Mouse (Mus musculus): ENCODE results near the gene Fmod. TPM values are rescaled to one million over a fixed set of nuclear protein-coding genes. Genes with fewer than 3 reads are reported as not detected.

Gene Fmod
- total RNA-seq, 2 experiments from 2014 or later, result 5.3 to 9.5 TPM

GRCm38 (mm10) chr1:134095033-134095612 is 58.1 kb downstream of the Fmod start:
- no peak for DNase-seq (ENCODE audit: low spot score in 2 of 2)

DNA sequence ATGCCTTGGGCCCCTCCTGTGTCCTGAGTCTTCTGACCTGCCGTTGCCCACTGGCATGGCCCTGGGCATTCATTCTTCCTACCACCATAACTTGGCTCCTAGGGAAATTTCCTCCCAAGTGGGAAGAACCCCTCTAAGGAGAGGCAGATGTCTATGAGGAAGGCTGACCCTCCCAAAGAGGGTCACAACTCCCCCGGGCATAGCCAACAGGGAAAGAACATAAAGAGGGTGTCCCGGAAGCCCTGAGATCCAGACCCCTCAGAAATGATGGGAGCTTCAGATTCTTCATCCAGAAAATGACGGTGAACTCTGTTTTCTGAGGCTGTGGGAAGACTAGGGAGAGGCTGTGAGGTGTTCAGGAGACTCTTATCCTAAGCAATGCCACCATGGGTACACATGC is 58.7 kb downstream of the Fmod start:
- DNase-seq (ENCODE audit: low spot score in 2 of 2), result no peak

DNA sequence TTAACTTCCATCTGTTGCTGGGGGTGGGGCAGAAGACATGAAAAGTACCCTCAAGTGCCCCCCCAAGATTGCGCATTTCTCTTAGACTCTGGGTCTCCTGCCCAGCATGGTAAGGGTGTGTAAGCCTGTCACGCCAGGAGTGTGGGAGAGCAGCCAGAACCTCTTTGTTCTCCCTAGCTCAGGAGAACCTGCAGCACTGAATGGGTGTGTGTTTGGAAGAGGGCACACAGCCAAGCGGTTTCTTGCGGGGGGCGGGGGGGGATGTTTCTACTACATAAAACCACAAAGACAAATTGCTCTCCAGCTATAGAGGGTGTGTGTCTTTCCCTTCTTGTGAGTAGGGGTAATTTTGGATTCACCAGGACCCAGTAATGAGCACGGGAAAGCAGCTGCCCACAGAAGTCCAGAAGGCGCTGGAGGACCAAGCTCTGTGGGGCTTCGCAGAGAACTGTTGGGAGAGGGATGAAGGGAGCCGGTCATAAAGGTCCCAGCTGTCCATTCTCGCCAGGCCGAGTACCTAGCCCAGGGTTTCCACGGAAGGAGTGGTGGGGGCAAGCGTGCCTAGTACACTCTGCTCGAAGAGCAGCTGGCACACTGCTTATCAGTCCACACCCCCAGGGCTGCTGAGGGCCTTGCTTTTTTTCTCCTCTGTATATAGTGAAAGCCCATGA is 59.3 kb downstream of the Fmod start:
- DNase-seq (ENCODE audit: low spot score in 2 of 2), result peak; percentile 43 to 61

GRCm38 (mm10) chr1:134097080-134097855 is 60.2 kb downstream of the Fmod start:
- DNase-seq (ENCODE audit: low spot score in 2 of 2), result no peak

Other genes with a start within 250 kb of the Fmod start
- gene Atp2b4, start 236.2 kb upstream of the Fmod start, total RNA-seq (2021), result 100 to 1,000 TPM; 102 to 107 TPM
- 1 to 10 TPM in 1 of 2 experiments, under 1 TPM in 1; 0.94 to 1.1 TPM for gene Optc, start 129.3 kb upstream of the Fmod start, total RNA-seq (2021)
- 1 to 10 TPM; 4.1 to 4.6 TPM for gene Prelp, start 115.8 kb upstream of the Fmod start, total RNA-seq (2021)
- 10 to 100 TPM; 13.1 to 14.3 TPM for gene Btg2, start 41.9 kb downstream of the Fmod start, total RNA-seq (2021)
- gene Chit1, start 74.0 kb downstream of the Fmod start, total RNA-seq (2021), result under 1 TPM; 0.51 to 0.53 TPM
- 1 to 10 TPM; 5.4 to 6.5 TPM for gene Chil1, start 144.9 kb downstream of the Fmod start, total RNA-seq (2021)
- not detected for gene Mybph, start 156.2 kb downstream of the Fmod start, total RNA-seq (2021)
- gene Adora1, start 198.2 kb downstream of the Fmod start, total RNA-seq (2021), result 100 to 1,000 TPM; 162 to 169 TPM